Mouse (Mus musculus) MEL (cell line): Measurements from ENCODE around the gene Mindy1. TPM values are rescaled to one million over a fixed set of nuclear protein-coding genes. Genes with fewer than 3 reads are reported as not detected.

Experiments
- DNase-seq: peaks from one replicate; pipeline ENCODE4 v3.0.0; 2011; ENCODE audit warnings: low read depth, low spot score
- H3K27ac ChIP-seq: 2 replicates; pipeline ENCODE4 v1.5.1; 2012; ENCODE audit warnings: low read depth, mild to moderate bottlenecking, control low read depth, low read length, moderate library complexity; ENCODE audit not compliant: control insufficient read depth
- H3K27me3 ChIP-seq, 2 experiments: fragments of 150-350 bp in 1 of 2; sonication (generic) in 1 of 2; 2 replicates each; pipeline ENCODE4 v1.6.1; 2012; ENCODE audit warnings: low read length in 2 of 2, mild to moderate bottlenecking in 2 of 2, improper control_type of control experiment in 1 of 2, moderate library complexity in 1 of 2; ENCODE audit not compliant: insufficient read depth in 2 of 2, control insufficient read depth in 1 of 2
- H3K36me3 ChIP-seq, 2 experiments: 2 replicates each; pipeline ENCODE4 v1.6.1; 2012 to 2014; ENCODE audit warnings: low read length in 2 of 2, improper control_type of control experiment in 1 of 2, inconsistent platforms in 1 of 2, mild to moderate bottlenecking in 1 of 2; ENCODE audit not compliant: insufficient read depth in 2 of 2, control insufficient read depth in 1 of 2
- H3K4me1 ChIP-seq, 2 experiments: fragments of 150-350 bp in 1 of 2; sonication (generic) in 1 of 2; 2 replicates each; pipeline ENCODE4 v1.6.1; 2012; ENCODE audit warnings: low read length in 2 of 2, improper control_type of control experiment in 1 of 2, mild to moderate bottlenecking in 1 of 2; ENCODE audit not compliant: insufficient read depth in 2 of 2, control insufficient read depth in 1 of 2
- H3K4me3 ChIP-seq, 2 experiments: fragments of 150-350 bp in 1 of 2; sonication (generic) in 1 of 2; 2 replicates each; pipeline ENCODE4 v1.5.1; 2012; ENCODE audit warnings: low read depth in 2 of 2, low read length in 2 of 2, mild to moderate bottlenecking in 2 of 2, moderate library complexity in 2 of 2, control low read depth in 1 of 2, improper control_type of control experiment in 1 of 2; ENCODE audit not compliant: control insufficient read depth in 1 of 2, insufficient read depth in 1 of 2
- H3K79me2 ChIP-seq: 2 replicates; pipeline ENCODE4 v1.6.1; 2012; ENCODE audit warnings: mild to moderate bottlenecking, low read length, moderate library complexity; ENCODE audit not compliant: control insufficient read depth, poor library complexity, insufficient read depth
- H3K9ac ChIP-seq: 2 replicates; pipeline ENCODE4 v1.6.1; 2012; ENCODE audit warnings: low read depth, mild to moderate bottlenecking, control low read depth, low read length, moderate library complexity; ENCODE audit not compliant: control insufficient read depth, poor library complexity, severe bottlenecking
- H3K9me3 ChIP-seq: fragments of 150-350 bp; sonication (generic); replicated peaks from 2 replicates; pipeline ENCODE4 v1.6.1; 2012; ENCODE audit warnings: mild to moderate bottlenecking, low read length, improper control_type of control experiment, moderate library complexity; ENCODE audit not compliant: insufficient read depth
- BHLHE40 ChIP-seq: IDR thresholded peaks from 2 replicates; pipeline ENCODE4 v1.6.1; 2012; ENCODE audit warnings: low read depth, mild to moderate bottlenecking, inconsistent platforms, low read length, improper control_type of control experiment, borderline replicate concordance
- CTCF ChIP-seq, 3 experiments: IDR thresholded peaks in 2 of 3; conservative IDR thresholded peaks in 1 of 3; 2 replicates each; pipeline ENCODE4 v1.5.1; 2011 to 2012; ENCODE audit warnings: low read length in 3 of 3, low read depth in 2 of 3, mild to moderate bottlenecking in 2 of 3, improper control_type of control experiment in 1 of 3, inconsistent platforms in 1 of 3, mixed read lengths in 1 of 3, moderate library complexity in 1 of 3; ENCODE audit not compliant: control insufficient read depth in 1 of 3, insufficient read depth in 1 of 3, poor library complexity in 1 of 3, severe bottlenecking in 1 of 3
- E2F4 ChIP-seq: IDR thresholded peaks from 2 replicates; pipeline ENCODE4 v1.6.1; 2011; ENCODE audit warnings: low read depth, low read length, improper control_type of control experiment, borderline replicate concordance
- EP300 ChIP-seq, 2 experiments: IDR thresholded peaks; 2 replicates each; pipeline ENCODE4 v1.6.1; 2011; ENCODE audit warnings: improper control_type of control experiment in 2 of 2, low read length in 2 of 2, low read depth in 1 of 2, mild to moderate bottlenecking in 1 of 2
- ETS1 ChIP-seq: IDR thresholded peaks from 2 replicates; pipeline ENCODE4 v1.6.1; 2012; ENCODE audit warnings: low read depth, mild to moderate bottlenecking, inconsistent platforms, low read length, improper control_type of control experiment, moderate library complexity
- GATA1 ChIP-seq: IDR thresholded peaks from 2 replicates; pipeline ENCODE4 v1.6.1; 2011; ENCODE audit warnings: low read depth, low read length, improper control_type of control experiment
- JUND ChIP-seq: IDR thresholded peaks from 2 replicates; pipeline ENCODE4 v1.6.1; 2011; ENCODE audit warnings: low read depth, mild to moderate bottlenecking, improper control_type of control experiment, low read length
- MYC ChIP-seq: IDR thresholded peaks from 2 replicates; pipeline ENCODE4 v1.6.1; 2011; ENCODE audit warnings: low read depth, mild to moderate bottlenecking, low read length, improper control_type of control experiment, moderate library complexity
- NELFE ChIP-seq: IDR thresholded peaks from 2 replicates; pipeline ENCODE4 v1.6.1; 2011; ENCODE audit warnings: low read depth, low read length, improper control_type of control experiment
- NRF1 ChIP-seq: IDR thresholded peaks from 2 replicates; pipeline ENCODE4 v1.6.1; 2014; ENCODE audit warnings: low read depth, mild to moderate bottlenecking, inconsistent platforms, low read length, improper control_type of control experiment, moderate library complexity; ENCODE audit not compliant: poor library complexity, insufficient read depth, severe bottlenecking
- POLR2AphosphoS2 ChIP-seq: IDR thresholded peaks from 2 replicates; pipeline ENCODE4 v1.6.1; 2011; ENCODE audit warnings: low read length, improper control_type of control experiment
- POLR2AphosphoS5 ChIP-seq: IDR thresholded peaks from 2 replicates; pipeline ENCODE4 v1.6.1; 2012; ENCODE audit warnings: low read depth, borderline replicate concordance, mild to moderate bottlenecking, inconsistent platforms, low read length, moderate library complexity, mixed read lengths
- RAD21 ChIP-seq: IDR thresholded peaks from 2 replicates; pipeline ENCODE4 v1.6.1; 2011; ENCODE audit warnings: mild to moderate bottlenecking, low read depth, low read length, improper control_type of control experiment
- SIN3A ChIP-seq: IDR thresholded peaks from 2 replicates; pipeline ENCODE4 v1.6.1; 2012; ENCODE audit warnings: low read length, improper control_type of control experiment, inconsistent platforms
- USF1 ChIP-seq: IDR thresholded peaks from 2 replicates; pipeline ENCODE4 v1.6.1; 2014; ENCODE audit warnings: low read depth, mild to moderate bottlenecking, inconsistent platforms, low read length, improper control_type of control experiment, moderate library complexity
- ZNF384 ChIP-seq: IDR thresholded peaks from 2 replicates; pipeline ENCODE4 v1.6.1; 2012; ENCODE audit warnings: low read depth, mild to moderate bottlenecking, inconsistent platforms, low read length, improper control_type of control experiment
- polyA plus RNA-seq, 2 experiments: library from polyadenylated mRNA; stranded (reverse) in 1 of 2; unstranded in 1 of 2; fragments of >175 nt in 1 of 2; fragments of >200 nt in 1 of 2; gene quantifications; 2 replicates each; pipeline versions ENCODE4 v1.2.1 to v1.2.4; 2012; ENCODE audit warnings: low replicate concordance in 2 of 2, low read depth in 1 of 2; ENCODE audit not compliant: insufficient read length in 2 of 2, insufficient read depth in 1 of 2, missing spikeins in 1 of 2
- total RNA-seq: library from RNA; depleted of rRNA; stranded (reverse); fragments of 300-350 nt; gene quantifications from 2 replicates; pipeline ENCODE4 v1.2.3, GENCODE M21; 2012

Gene Mindy1
- total and polyA plus RNA-seq, 3 experiments, result 203 to 234 TPM; not detected in 1

- H3K4me3 ChIP-seq, result no peak overlapping the region
- DNase-seq, result no peak
- H3K27ac ChIP-seq, result no peak overlapping the region
- H3K4me1 ChIP-seq, result peaks cover 24 to 29% of the 10 kb centered on the region in 2 experiments
- peaks cover under 1 to 25% of the 10 kb centered on the region in 2 experiments for H3K36me3 ChIP-seq
- TF ChIP-seq ZNF384 (no peak), GATA1 (no peak), EP300 (IDR thresholded peaks at IDR 0.05; ENCODE audit: low read depth in 1 of 2, low read length in 2 of 2) (no peak), BHLHE40 (no peak), RAD21 (no peak), USF1 (no peak), NELFE (no peak)
- no peaks in the 10 kb centered on the region for H3K27me3 ChIP-seq
- no peak overlapping the region for H3K9ac ChIP-seq
- no peaks in the 10 kb centered on the region for H3K79me2 ChIP-seq
- no peaks in the 10 kb centered on the region for H3K9me3 ChIP-seq
These were observed 30.8 kb upstream of the Mindy1 start for GRCm38 (mm10) chr3:95250361-95250760.

DNA sequence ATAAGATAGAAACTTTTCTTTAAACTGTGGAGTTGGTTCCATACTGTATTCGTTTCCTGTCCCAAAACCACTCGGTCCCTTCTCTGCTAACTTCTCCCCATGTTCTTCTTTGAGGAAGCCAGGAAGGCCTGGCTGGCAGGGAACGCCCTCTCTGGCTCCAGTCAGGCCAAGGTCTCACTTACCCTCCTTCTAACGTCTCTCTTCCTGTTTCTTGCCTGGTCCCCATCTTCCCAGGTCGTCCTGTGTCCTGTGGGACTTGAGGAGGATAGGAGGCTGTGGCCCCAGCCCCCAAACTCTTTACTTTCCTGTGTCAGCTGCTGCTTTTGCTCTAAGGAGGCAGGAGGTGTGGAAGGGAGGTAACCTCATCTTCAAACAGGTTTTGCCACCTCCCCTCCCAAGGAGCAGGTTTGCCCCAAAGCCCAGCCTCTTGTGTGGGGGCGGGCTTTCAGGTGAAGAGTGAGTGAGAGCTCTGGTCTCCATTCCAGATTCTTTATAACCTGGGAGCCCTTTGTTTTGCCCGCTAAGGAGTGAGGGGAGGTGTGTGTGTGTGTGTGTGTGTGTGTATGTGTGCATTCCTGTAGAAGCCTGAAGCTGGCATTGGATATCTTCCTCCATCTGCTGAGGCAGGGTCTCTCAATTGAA is 30.2 kb upstream of the Mindy1 start, which contains the start of gene Bnipl:
Gene Bnipl (minus strand): TSS at position 411 of the 642 bp plus-strand sequence.
- peaks cover 4 to 21% of the 10 kb centered on the region in 2 experiments for H3K36me3 ChIP-seq
- peaks cover 19 to 23% of the 10 kb centered on the region in 2 experiments for H3K4me1 ChIP-seq
- no peak for DNase-seq
- no peak within 1 kb of the TSS for H3K4me3 ChIP-seq
- no peaks in the 10 kb centered on the region for H3K27me3 ChIP-seq
- H3K9me3 ChIP-seq, result no peaks in the 10 kb centered on the region
- TF ChIP-seq NRF1 (no peak), E2F4 (no peak), SIN3A (no peak), ETS1 (no peak), MYC (no peak), JUND (no peak), POLR2AphosphoS5 (no peak), CTCF (IDR thresholded peaks at IDR 0.05 in 2 of 3, conservative IDR thresholded peaks at IDR 0.05 in 1 of 3; ENCODE audit: control insufficient read depth in 1 of 3, insufficient read depth in 1 of 3, low read depth in 2 of 3, low read length in 3 of 3, poor library complexity in 1 of 3, severe bottlenecking in 1 of 3) (no peak), POLR2AphosphoS2 (no peak), BHLHE40 (no peak)
- H3K27ac ChIP-seq, result no peak within 1 kb of the TSS
- no peak within 1 kb of the TSS for H3K9ac ChIP-seq
- no peaks in the 10 kb centered on the region for H3K79me2 ChIP-seq
